ENCODE assay signal across 3 mouse cellular contexts in genomic region chr11:93651966-93652365, GRCm38 (mm10).
A peak's percentile ranks its signal among the peaks of the same experiment; 100 is the strongest.
DNase-seq lines count a peak whose midpoint lies in the region; TF ChIP-seq lines count a peak whose summit lies in the region.
"Not testable (repeated sequence)": the region's sequence is repeated elsewhere in the genome, so short reads cannot be mapped to it uniquely, and the experiment has no call there.

No protein-coding gene starts in this region.

- H3K27ac ChIP-seq in kidney, adult 2 months (ENCODE audit: insufficient read depth, low read depth, low read length), result not testable (repeated sequence)

- H3K27me3 ChIP-seq in kidney, adult 2 months (replicated peaks; ENCODE audit: control insufficient read depth, insufficient read depth, low read length), result not testable (repeated sequence)

- DNase-seq in kidney, adult 2 months, result peak; percentile 58
- DNase-seq in kidney, adult 9 months, result peak; percentile 55
- peak; percentile 5 to 45 for DNase-seq in kidney, postnatal 36 days

- not testable (repeated sequence) for TF ChIP-seq POLR2A in kidney, adult 2 months (IDR thresholded peaks at IDR 0.05; ENCODE audit: low read depth, low read length)

- H3K36me3 ChIP-seq in kidney, adult 2 months (ENCODE audit: control insufficient read depth, insufficient read depth, low read length), result not testable (repeated sequence)

- not testable (repeated sequence) for H3K4me3 ChIP-seq in kidney, adult 2 months (ENCODE audit: insufficient read depth, low read depth, low read length)

- not testable (repeated sequence) for TF ChIP-seq CTCF in kidney, adult 2 months (conservative IDR thresholded peaks at IDR 0.05; ENCODE audit: insufficient read depth, insufficient read length, low read depth, low read length)

- H3K4me1 ChIP-seq in kidney, adult 2 months (ENCODE audit: control insufficient read depth, insufficient read depth, low read length), result not testable (repeated sequence)
